Mouse (Mus musculus) bone marrow, adult 2 months (tissue): ENCODE data around the gene Rrh.

Experiments used
- CTCF ChIP-seq: fragments of 200-500 bp; IDR thresholded peaks from 2 replicates; pipeline ENCODE4 v1.5.1; 2011; ENCODE audit warnings: low read length, control low read depth; ENCODE audit not compliant: control insufficient read depth, insufficient read depth
- POLR2A ChIP-seq: fragments of 200-500 bp; IDR thresholded peaks from 2 replicates; pipeline ENCODE4 v1.6.1; 2011; ENCODE audit warnings: low read depth, mild to moderate bottlenecking, control low read depth, low read length, borderline replicate concordance; ENCODE audit not compliant: control insufficient read depth

DNA sequence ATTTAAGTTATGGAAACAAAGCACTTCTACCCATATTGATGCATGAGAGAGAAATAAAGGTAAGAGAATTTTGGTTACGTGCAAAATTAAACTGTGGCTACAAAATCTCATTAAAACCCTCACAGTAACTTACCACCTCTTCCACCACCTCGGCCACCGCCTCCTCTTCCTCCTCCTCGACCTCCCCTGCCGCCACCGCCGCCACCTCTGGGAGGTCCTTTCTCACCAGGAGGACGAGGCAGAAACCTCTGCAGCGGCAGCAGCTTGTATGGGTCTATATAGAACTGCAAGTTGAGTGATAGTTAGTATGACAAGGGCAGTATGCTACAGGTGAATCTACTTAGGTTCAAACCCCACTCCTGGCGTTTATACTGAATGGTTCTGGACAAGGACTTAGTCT is 4.3 kb upstream of the Rrh start:
- TF ChIP-seq CTCF (no peak), POLR2A (no peak)
